Mouse (Mus musculus): ENCODE results near the gene Dagla. TPM values are rescaled to one million over a fixed set of nuclear protein-coding genes. Genes with fewer than 3 reads are reported as not detected.

The Dagla gene
- polyA plus RNA-seq, 1 experiment from 2014 or later, result 1.8 TPM

GRCm38 (mm10) chr19:10221585-10221984, 83.1 kb downstream of the Dagla start:
- Histone ChIP-seq H3K9ac (ENCODE audit: low read depth, low read length) (no peak overlapping the region), H3K4me3 (ENCODE audit: low read depth, low read length) (no peak overlapping the region), H3K9me3 (ENCODE audit: control insufficient read depth, low read length) (no peaks in the 10 kb centered on the region), H3K4me1 (replicated peaks; ENCODE audit: control insufficient read depth, insufficient read depth, low read length) (0 out of 2 replicates have a peak, but pooled peaks cover 2% of the 10 kb centered on the region), H3K36me3 (ENCODE audit: control insufficient read depth, insufficient read depth, low read length) (no peaks in the 10 kb centered on the region), H3K4me2 (replicated peaks; ENCODE audit: low read depth, low read length) (no peak overlapping the region), H3K27me3 (ENCODE audit: control insufficient read depth, insufficient read depth, low read length) (no peaks in the 10 kb centered on the region), H3K27ac (ENCODE audit: low read depth, low read length) (no peak overlapping the region)
- DNase-seq (ENCODE audit: low spot score), result no peak
- no peak for ATAC-seq (ENCODE audit: low FRiP score)
- WGBS, result 73% methylated on average over 4 of the region's 4 CpGs

DNA sequence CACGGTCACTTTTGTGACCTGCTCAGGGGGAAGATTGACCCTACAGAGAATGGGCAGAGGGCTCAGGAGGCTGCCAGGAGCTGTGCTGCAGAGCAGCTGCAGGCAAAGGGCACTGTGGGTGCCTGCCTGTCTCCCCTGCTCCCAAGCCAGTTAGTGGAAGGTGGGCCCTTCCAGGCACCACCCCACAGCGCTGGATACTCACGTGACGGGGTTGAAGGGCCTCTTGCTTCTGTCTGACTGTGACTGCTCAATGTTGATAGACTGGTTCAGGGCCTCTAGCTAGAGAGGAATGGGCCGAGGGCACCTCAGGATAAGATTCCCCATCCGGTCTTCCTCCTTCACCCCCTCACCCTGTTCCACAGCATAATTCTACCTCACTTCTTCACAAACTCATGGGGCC, 85.1 kb downstream of the Dagla start:
- no peaks in the 10 kb centered on the region for H3K4me1 ChIP-seq (replicated peaks; ENCODE audit: control insufficient read depth, insufficient read depth, low read length)
- H3K27me3 ChIP-seq (ENCODE audit: control insufficient read depth, insufficient read depth, low read length), result no peaks in the 10 kb centered on the region
- no peaks in the 10 kb centered on the region for H3K9me3 ChIP-seq (ENCODE audit: control insufficient read depth, low read length)
- H3K9ac ChIP-seq (ENCODE audit: low read depth, low read length), result no peak overlapping the region
- no peaks in the 10 kb centered on the region for H3K36me3 ChIP-seq (ENCODE audit: control insufficient read depth, insufficient read depth, low read length)
- WGBS, result 73% methylated on average over 6 of the region's 6 CpGs
- H3K27ac ChIP-seq (ENCODE audit: low read depth, low read length), result no peak overlapping the region
- H3K4me3 ChIP-seq (ENCODE audit: low read depth, low read length), result no peak overlapping the region
- no peak for DNase-seq (ENCODE audit: low spot score)
- ATAC-seq (ENCODE audit: low FRiP score), result no peak
- H3K4me2 ChIP-seq (replicated peaks; ENCODE audit: low read depth, low read length), result no peak overlapping the region

- Histone ChIP-seq H3K4me1 (replicated peaks; ENCODE audit: control insufficient read depth, insufficient read depth, low read length) (no peaks in the 10 kb centered on the region), H3K9me3 (ENCODE audit: control insufficient read depth, low read length) (no peaks in the 10 kb centered on the region), H3K9ac (ENCODE audit: low read depth, low read length) (no peak overlapping the region), H3K36me3 (ENCODE audit: control insufficient read depth, insufficient read depth, low read length) (no peaks in the 10 kb centered on the region), H3K4me2 (replicated peaks; ENCODE audit: low read depth, low read length) (no peak overlapping the region), H3K4me3 (ENCODE audit: low read depth, low read length) (no peak overlapping the region), H3K27ac (ENCODE audit: low read depth, low read length) (no peak overlapping the region), H3K27me3 (ENCODE audit: control insufficient read depth, insufficient read depth, low read length) (no peaks in the 10 kb centered on the region)
- ATAC-seq (ENCODE audit: low FRiP score), result 0 out of 2 replicates have a peak, but pooled peaks have one; percentile 28
- DNase-seq (ENCODE audit: low spot score), result peak; percentile 72
- WGBS, result 59% methylated on average over 3 of the region's 3 CpGs
These were observed 85.6 kb downstream of the Dagla start for GRCm38 (mm10) chr19:10219108-10219507.

GRCm38 (mm10) chr19:10216101-10216500, 88.6 kb downstream of the Dagla start:
- no peak overlapping the region for H3K27ac ChIP-seq (ENCODE audit: low read depth, low read length)
- H3K4me3 ChIP-seq (ENCODE audit: low read depth, low read length), result no peak overlapping the region
- WGBS, result 79% methylated on average over 8 of the region's 8 CpGs

GRCm38 (mm10) chr19:10213796-10214471, 90.7 kb downstream of the Dagla start:
- no peak overlapping the region for H3K4me3 ChIP-seq (ENCODE audit: low read depth, low read length)
- H3K27me3 ChIP-seq (ENCODE audit: control insufficient read depth, insufficient read depth, low read length), result no peaks in the 10 kb centered on the region
- DNase-seq (ENCODE audit: low spot score) (no peak), ATAC-seq (ENCODE audit: low FRiP score) (no peak)
- no peaks in the 10 kb centered on the region for H3K4me1 ChIP-seq (replicated peaks; ENCODE audit: control insufficient read depth, insufficient read depth, low read length)
- H3K4me2 ChIP-seq (replicated peaks; ENCODE audit: low read depth, low read length), result no peak overlapping the region
- H3K9ac ChIP-seq (ENCODE audit: low read depth, low read length), result no peak overlapping the region
- WGBS, result 93% methylated on average over 10 of the region's 10 CpGs
- no peaks in the 10 kb centered on the region for H3K9me3 ChIP-seq (ENCODE audit: control insufficient read depth, low read length)
- H3K36me3 ChIP-seq (ENCODE audit: control insufficient read depth, insufficient read depth, low read length), result no peaks in the 10 kb centered on the region
- no peak overlapping the region for H3K27ac ChIP-seq (ENCODE audit: low read depth, low read length)

More at GRCm38 (mm10) chr19:10216101-10216500, 88.6 kb downstream of the Dagla start:
- no peak for DNase-seq (ENCODE audit: low spot score)
- no peak for ATAC-seq (ENCODE audit: low FRiP score)
- Histone ChIP-seq H3K4me1 (replicated peaks; ENCODE audit: control insufficient read depth, insufficient read depth, low read length) (no peaks in the 10 kb centered on the region), H3K9ac (ENCODE audit: low read depth, low read length) (no peak overlapping the region), H3K4me2 (replicated peaks; ENCODE audit: low read depth, low read length) (no peak overlapping the region), H3K27me3 (ENCODE audit: control insufficient read depth, insufficient read depth, low read length) (no peaks in the 10 kb centered on the region), H3K9me3 (ENCODE audit: control insufficient read depth, low read length) (no peaks in the 10 kb centered on the region), H3K36me3 (ENCODE audit: control insufficient read depth, insufficient read depth, low read length) (no peaks in the 10 kb centered on the region)

DNA sequence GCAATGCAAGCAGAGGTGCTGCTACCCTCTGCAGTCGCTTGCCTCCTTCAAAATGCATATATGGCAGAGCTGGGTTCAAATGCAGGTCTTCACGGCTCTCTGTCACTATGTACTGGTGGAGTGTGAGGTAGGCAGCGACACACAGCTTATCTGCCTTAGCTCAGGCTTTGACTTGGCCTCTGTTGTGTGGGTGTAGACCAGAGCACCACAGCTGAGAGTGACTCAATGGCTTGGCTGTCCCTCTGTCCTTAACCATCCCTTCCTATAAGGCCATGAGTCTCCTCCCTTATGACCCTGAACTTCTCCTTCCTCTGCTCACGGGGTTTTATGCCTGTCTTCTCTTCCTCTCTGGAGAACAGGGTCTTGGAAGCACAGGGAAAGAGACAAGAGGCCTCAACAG, 93.8 kb downstream of the Dagla start:
- Histone ChIP-seq H3K27me3 (ENCODE audit: control insufficient read depth, insufficient read depth, low read length) (no peaks in the 10 kb centered on the region), H3K4me2 (replicated peaks; ENCODE audit: low read depth, low read length) (no peak overlapping the region), H3K9ac (ENCODE audit: low read depth, low read length) (no peak overlapping the region), H3K4me1 (replicated peaks; ENCODE audit: control insufficient read depth, insufficient read depth, low read length) (no peaks in the 10 kb centered on the region), H3K36me3 (ENCODE audit: control insufficient read depth, insufficient read depth, low read length) (peaks cover 4% of the 10 kb centered on the region; the same call in 1 of the 2 replicates), H3K27ac (ENCODE audit: low read depth, low read length) (no peak overlapping the region), H3K4me3 (ENCODE audit: low read depth, low read length) (no peak overlapping the region), H3K9me3 (ENCODE audit: control insufficient read depth, low read length) (no peaks in the 10 kb centered on the region)
- DNase-seq (ENCODE audit: low spot score), result no peak
- ATAC-seq (ENCODE audit: low FRiP score), result no peak
- WGBS, result 83% methylated on average over 4 of the region's 4 CpGs

DNA sequence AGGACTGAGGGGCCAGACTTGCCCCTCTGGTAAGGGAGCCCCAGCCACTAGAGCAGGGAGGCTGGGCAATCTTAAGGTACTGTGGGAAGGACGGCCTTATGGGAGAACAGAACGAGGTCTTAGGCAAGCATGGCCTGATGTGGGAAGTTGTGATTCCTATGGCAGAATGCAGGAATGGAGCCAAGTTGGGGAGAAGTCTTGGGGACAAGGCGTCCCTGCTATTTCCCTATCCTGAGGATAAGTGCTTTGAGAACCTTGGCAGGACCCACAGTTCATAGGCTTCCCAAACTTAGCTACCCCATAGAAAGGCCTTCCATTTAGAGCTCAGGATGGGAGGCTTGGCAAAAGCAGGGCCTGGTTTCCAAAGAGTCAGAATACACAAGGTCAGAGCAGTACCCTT, 95.8 kb downstream of the Dagla start:
- Histone ChIP-seq H3K27ac (ENCODE audit: low read depth, low read length) (no peak overlapping the region), H3K4me1 (replicated peaks; ENCODE audit: control insufficient read depth, insufficient read depth, low read length) (no peaks in the 10 kb centered on the region), H3K4me3 (ENCODE audit: low read depth, low read length) (no peak overlapping the region), H3K9me3 (ENCODE audit: control insufficient read depth, low read length) (no peaks in the 10 kb centered on the region), H3K9ac (ENCODE audit: low read depth, low read length) (no peak overlapping the region), H3K36me3 (ENCODE audit: control insufficient read depth, insufficient read depth, low read length) (peaks cover 4% of the 10 kb centered on the region; the same call in 1 of the 2 replicates), H3K27me3 (ENCODE audit: control insufficient read depth, insufficient read depth, low read length) (no peaks in the 10 kb centered on the region), H3K4me2 (replicated peaks; ENCODE audit: low read depth, low read length) (no peak overlapping the region)
- ATAC-seq (ENCODE audit: low FRiP score) (no peak), DNase-seq (ENCODE audit: low spot score) (no peak)
- 92% methylated on average over 3 of the region's 3 CpGs for WGBS

- Histone ChIP-seq H3K4me3 (ENCODE audit: low read depth, low read length) (no peak overlapping the region; the same call in 1 of the 2 replicates), H3K9ac (ENCODE audit: low read depth, low read length) (no peak overlapping the region), H3K9me3 (ENCODE audit: control insufficient read depth, low read length) (no peaks in the 10 kb centered on the region), H3K27me3 (ENCODE audit: control insufficient read depth, insufficient read depth, low read length) (no peaks in the 10 kb centered on the region), H3K4me2 (replicated peaks; ENCODE audit: low read depth, low read length) (peak overlapping the region; percentile 76; the same call in 1 of the 2 replicates), H3K4me1 (replicated peaks; ENCODE audit: control insufficient read depth, insufficient read depth, low read length) (peaks cover 7% of the 10 kb centered on the region), H3K36me3 (ENCODE audit: control insufficient read depth, insufficient read depth, low read length) (peaks cover 11% of the 10 kb centered on the region), H3K27ac (ENCODE audit: low read depth, low read length) (no peak overlapping the region)
- WGBS, result 76% methylated on average over 6 of the region's 6 CpGs
- DNase-seq (ENCODE audit: low spot score) (no peak), ATAC-seq (ENCODE audit: low FRiP score) (no peak)
These were observed 99.6 kb downstream of the Dagla start for GRCm38 (mm10) chr19:10205051-10205450.

DNA sequence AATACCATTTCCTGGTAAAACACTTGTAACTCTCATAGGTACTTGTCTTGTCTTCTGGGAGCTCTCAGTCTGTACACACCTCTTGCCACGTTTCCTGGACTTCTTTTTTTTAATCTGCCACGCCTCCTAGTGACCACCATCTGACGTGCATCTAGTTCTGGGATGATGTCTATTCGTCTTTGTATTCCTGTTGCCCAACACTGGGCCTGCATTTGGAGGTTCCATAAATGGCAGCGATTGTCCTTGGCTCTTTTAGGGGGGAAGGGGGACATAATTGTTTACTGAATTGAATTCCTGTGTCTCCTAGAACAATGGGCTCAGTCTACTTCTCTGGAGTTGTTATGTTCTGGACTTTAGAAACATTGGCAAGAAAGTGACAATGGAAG, 100.1 kb downstream of the Dagla start:
- 0 out of 2 replicates have a peak overlapping the region, but pooled peaks have one; percentile 43 for H3K27ac ChIP-seq (ENCODE audit: low read depth, low read length)
- peaks cover 15% of the 10 kb centered on the region for H3K36me3 ChIP-seq (ENCODE audit: control insufficient read depth, insufficient read depth, low read length)
- peaks cover 7% of the 10 kb centered on the region for H3K4me1 ChIP-seq (replicated peaks; ENCODE audit: control insufficient read depth, insufficient read depth, low read length)
- peak overlapping the region; percentile 76 for H3K4me2 ChIP-seq (replicated peaks; ENCODE audit: low read depth, low read length)
- ATAC-seq (ENCODE audit: low FRiP score) (peak; percentile 46; the same call in 1 of the 2 replicates), DNase-seq (ENCODE audit: low spot score) (peak; percentile 65)
- H3K9me3 ChIP-seq (ENCODE audit: control insufficient read depth, low read length), result no peaks in the 10 kb centered on the region
- peak overlapping the region; percentile 80 for H3K9ac ChIP-seq (ENCODE audit: low read depth, low read length)
- 0% methylated on average over 5 of the region's 5 CpGs for WGBS
- peak overlapping the region; percentile 76 for H3K4me3 ChIP-seq (ENCODE audit: low read depth, low read length)
- H3K27me3 ChIP-seq (ENCODE audit: control insufficient read depth, insufficient read depth, low read length), result no peaks in the 10 kb centered on the region

Data from hindbrain, embryonic 11.5 days (tissue).